Mouse (Mus musculus) bone marrow, adult 2 months (tissue): ENCODE results near the gene Ccdc154. TPM values are rescaled to one million over a fixed set of nuclear protein-coding genes. Genes with fewer than 3 reads are reported as not detected.

Experiments used
- H3K27ac ChIP-seq: fragments of 200-500 bp; 2 replicates; pipeline ENCODE4 v1.5.1; 2012; ENCODE audit warnings: low read depth, mild to moderate bottlenecking, control low read depth, inconsistent platforms, low read length; ENCODE audit not compliant: control insufficient read depth, poor library complexity, insufficient read depth
- H3K4me1 ChIP-seq: fragments of 200-500 bp; 2 replicates; pipeline ENCODE4 v1.6.1; 2011; ENCODE audit warnings: low read length; ENCODE audit not compliant: control insufficient read depth, insufficient read depth
- H3K4me3 ChIP-seq: fragments of 200-500 bp; replicated peaks from 2 replicates; pipeline ENCODE3; 2011; ENCODE audit warnings: mild to moderate bottlenecking, low read depth, low read length, control low read depth; ENCODE audit not compliant: control insufficient read depth
- CTCF ChIP-seq: fragments of 200-500 bp; IDR thresholded peaks from 2 replicates; pipeline ENCODE4 v1.5.1; 2011; ENCODE audit warnings: low read length, control low read depth; ENCODE audit not compliant: control insufficient read depth, insufficient read depth
- POLR2A ChIP-seq: fragments of 200-500 bp; IDR thresholded peaks from 2 replicates; pipeline ENCODE4 v1.6.1; 2011; ENCODE audit warnings: low read depth, mild to moderate bottlenecking, control low read depth, low read length, borderline replicate concordance; ENCODE audit not compliant: control insufficient read depth
- WGBS: fragments of 180-500 bp; shearing (Covaris S2); methylation state at CpG from one replicate; pipeline ENCODE4 v1.1.7; 2018; 5-methylcytosine and 5-hydroxymethylcytosine counted together
- polyA plus RNA-seq: library from polyadenylated mRNA; stranded (reverse); fragments of >200 nt; gene quantifications from 2 replicates; pipeline ENCODE4 v1.2.4, GENCODE M21; 2011; ENCODE audit warnings: low replicate concordance; ENCODE audit not compliant: missing spikeins, insufficient read depth, insufficient read length

The Ccdc154 gene
- polyA plus RNA-seq, 1 experiment, result not detected

- Histone ChIP-seq H3K4me1 (peaks cover 6% of the 10 kb centered on the region; the same call in 1 of the 2 replicates), H3K27ac (no peak overlapping the region), H3K4me3 (no peak overlapping the region)
- TF ChIP-seq POLR2A (no peak), CTCF (no peak)
- 69% methylated on average over 15 of the region's 15 CpGs for WGBS
These were observed 57.4 kb downstream of the Ccdc154 start for GRCm38 (mm10) chr17:25219492-25220295.

DNA sequence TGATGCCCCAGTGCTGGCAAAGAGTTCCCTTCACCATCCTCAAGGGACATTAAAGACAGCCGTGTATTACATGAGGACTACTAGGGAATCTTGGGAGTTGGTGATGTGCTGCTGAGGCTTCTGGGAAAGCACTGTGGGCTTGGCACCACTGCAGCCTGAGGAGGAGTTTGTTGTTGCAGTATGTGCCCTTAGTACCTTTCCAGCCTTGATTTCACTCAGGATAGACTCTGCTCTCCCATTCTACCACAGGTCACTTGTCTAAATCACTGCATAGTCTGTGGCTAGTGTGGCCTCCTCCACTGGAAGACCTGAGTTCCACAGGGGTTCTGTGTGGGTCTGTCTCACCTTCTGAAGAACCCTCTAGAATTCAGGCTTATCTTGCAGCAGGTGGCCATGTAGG, 58.5 kb downstream of the Ccdc154 start:
- 84% methylated on average over 1 of the region's 1 CpGs for WGBS
- H3K4me3 ChIP-seq, result no peak overlapping the region
- H3K27ac ChIP-seq, result no peak overlapping the region
- TF ChIP-seq POLR2A, result no peak
- no peak for TF ChIP-seq CTCF
- H3K4me1 ChIP-seq, result peaks cover 6% of the 10 kb centered on the region

Other genes with a start within 250 kb of the Ccdc154 start
- 51.0 and 96.3 TPM in 2 replicates for gene Mapk8ip3, start 225.5 kb upstream of the Ccdc154 start, polyA plus RNA-seq
- gene Jpt2, start 201.8 kb upstream of the Ccdc154 start, polyA plus RNA-seq, result 12.2 and 31.5 TPM in 2 replicates
- 9.1 and 15.8 TPM in 2 replicates for gene Cramp1l, start 146.7 kb upstream of the Ccdc154 start, polyA plus RNA-seq
- 65.1 and 72.5 TPM in 2 replicates for gene Ift140, start 146.4 kb upstream of the Ccdc154 start, polyA plus RNA-seq
- 2.5 and 4.6 TPM in 2 replicates for gene Tmem204, start 78.9 kb upstream of the Ccdc154 start, polyA plus RNA-seq
- 19.5 and 30.4 TPM in 2 replicates for gene Telo2, start 46.5 kb upstream of the Ccdc154 start, polyA plus RNA-seq
- gene Ptx4, start 41.7 kb upstream of the Ccdc154 start, polyA plus RNA-seq, result 1.4 TPM in 1 of 2 replicates, not detected in the other
- gene Clcn7, start 29.1 kb upstream of the Ccdc154 start, polyA plus RNA-seq, result 17.0 and 21.9 TPM in 2 replicates
- gene Gm38655, start 13.0 kb downstream of the Ccdc154 start, polyA plus RNA-seq, result not detected in 2 replicates
- 13.1 and 19.4 TPM in 2 replicates for gene BC003965, start 22.1 kb downstream of the Ccdc154 start, polyA plus RNA-seq
- gene Unkl, start 25.9 kb downstream of the Ccdc154 start, polyA plus RNA-seq, result 9.5 and 29.1 TPM in 2 replicates
- gene Gnptg, start 77.7 kb downstream of the Ccdc154 start, polyA plus RNA-seq, result 10.8 and 21.7 TPM in 2 replicates
- 24.4 and 37.1 TPM in 2 replicates for gene Tsr3, start 77.7 kb downstream of the Ccdc154 start, polyA plus RNA-seq
- 4.7 and 14.3 TPM in 2 replicates for gene Baiap3, start 93.9 kb downstream of the Ccdc154 start, polyA plus RNA-seq
- gene Ube2i, start 112.2 kb downstream of the Ccdc154 start, polyA plus RNA-seq, result 141 and 187 TPM in 2 replicates
- 11.0 and 35.0 TPM in 2 replicates for gene Prss34, start 135.9 kb downstream of the Ccdc154 start, polyA plus RNA-seq
- 1.7 TPM in 1 of 2 replicates, not detected in the other for gene Prss28, start 146.2 kb downstream of the Ccdc154 start, polyA plus RNA-seq
- gene Prss29, start 156.2 kb downstream of the Ccdc154 start, polyA plus RNA-seq, result not detected in 2 replicates
- gene Tpsab1, start 183.1 kb downstream of the Ccdc154 start, polyA plus RNA-seq, result not detected in 2 replicates
- gene Tpsb2, start 203.8 kb downstream of the Ccdc154 start, polyA plus RNA-seq, result not detected in 2 replicates
- not detected in 2 replicates for gene Tpsg1, start 206.8 kb downstream of the Ccdc154 start, polyA plus RNA-seq